Mouse (Mus musculus) midbrain, embryonic 12.5 days (tissue): ENCODE data around the gene Tmem210. TPM values are rescaled to one million over a fixed set of nuclear protein-coding genes. Genes with fewer than 3 reads are reported as not detected.
A peak's percentile ranks its signal among the peaks of the same experiment; 100 is the strongest.

ENCODE experiments used
- ATAC-seq: fragments of 200-750 bp; cut with Nextera tagmentation; 2 replicates; pipeline ENCODE4 v1.8.0; 2017; ENCODE audit warnings: low read depth, moderate TSS enrichment, moderate library complexity; ENCODE audit not compliant: low FRiP score
- H3K27ac ChIP-seq: fragments of 300-500 bp; sonication (generic); replicated peaks from 2 replicates; pipeline ENCODE4 v1.5.1; 2016; ENCODE audit warnings: mild to moderate bottlenecking
- H3K27me3 ChIP-seq: fragments of 300-500 bp; sonication (generic); 2 replicates; pipeline ENCODE4 v1.6.1; 2016; ENCODE audit warnings: mild to moderate bottlenecking
- H3K36me3 ChIP-seq: fragments of 300-500 bp; sonication (generic); 2 replicates; pipeline ENCODE4 v1.6.1; 2016
- H3K4me1 ChIP-seq: fragments of 300-500 bp; sonication (generic); 2 replicates; pipeline ENCODE4 v1.6.1; 2016
- H3K4me2 ChIP-seq: fragments of 300-500 bp; sonication (generic); replicated peaks from 2 replicates; pipeline ENCODE4 v1.6.1; 2016; ENCODE audit warnings: mild to moderate bottlenecking, moderate library complexity
- H3K4me3 ChIP-seq: fragments of 300-500 bp; sonication (generic); 2 replicates; pipeline ENCODE4 v1.5.1; 2016; ENCODE audit warnings: mild to moderate bottlenecking
- H3K9ac ChIP-seq: fragments of 300-500 bp; sonication (generic); replicated peaks from 2 replicates; pipeline ENCODE4 v1.6.1; 2016; ENCODE audit warnings: mild to moderate bottlenecking, moderate library complexity
- H3K9me3 ChIP-seq: fragments of 300-500 bp; sonication (generic); 2 replicates; pipeline ENCODE4 v1.6.1; 2016; ENCODE audit warnings: mild to moderate bottlenecking
- whole genome bisulfite sequencing: fragments of 180-500 bp; shearing (Covaris S2); methylation state at CpG from one replicate; pipeline ENCODE4 v1.1.7; 2016; 5-methylcytosine and 5-hydroxymethylcytosine counted together
- polyA plus RNA-seq: library from polyadenylated mRNA; unstranded; fragments of >200 nt; fragmentation: Nextera tagmentation; extraction: Ambion mirVana; gene quantifications from 2 replicates; pipeline ENCODE4 v1.2.1, GENCODE M21; 2016

The Tmem210 gene
- not detected in 2 replicates for polyA plus RNA-seq

DNA sequence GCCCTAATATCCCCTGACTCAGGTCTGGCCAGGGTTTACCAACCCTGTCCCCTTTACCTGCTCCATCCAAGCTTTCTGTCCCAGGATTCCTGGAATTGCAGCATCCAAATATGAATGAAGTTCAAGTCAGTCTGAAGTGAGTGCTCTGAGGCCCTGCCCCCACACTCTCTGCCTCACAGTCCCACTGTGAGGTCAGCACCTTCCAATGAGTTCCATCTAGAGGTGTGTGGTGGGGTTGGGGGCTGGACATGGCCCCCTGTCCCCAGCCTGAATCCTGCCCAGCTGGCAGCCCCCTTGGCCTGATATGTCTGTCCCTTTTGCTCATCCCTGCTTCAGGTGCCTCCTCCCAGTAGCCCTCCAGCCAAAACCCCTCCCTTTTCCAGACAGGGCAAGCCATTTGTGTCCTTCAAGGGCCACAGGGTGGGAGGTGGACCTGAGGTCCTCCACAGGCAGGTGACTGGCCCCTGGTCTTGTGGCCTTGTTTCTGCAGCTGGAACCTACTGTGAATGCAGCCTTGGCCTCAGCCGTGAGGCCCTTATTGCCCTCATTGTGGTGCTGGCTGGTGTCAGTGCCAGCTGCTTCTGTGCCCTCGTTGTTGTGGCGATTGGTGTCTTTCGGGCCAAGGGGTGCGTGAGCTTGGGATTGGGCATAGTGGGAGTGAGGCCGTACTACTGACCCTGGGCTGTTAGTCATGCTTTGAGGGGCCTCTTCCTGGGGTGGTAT is at the start of gene Tmem210:
Gene Tmem210 (plus strand): TSS at position 219 of the 723 bp plus-strand sequence.
- WGBS = 84% methylated on average over 6 of the region's 6 CpGs
- Histone ChIP-seq H3K4me1 (peaks cover 17% of the 10 kb centered on the region), H3K9ac (no peak within 1 kb of the TSS), H3K36me3 (peaks cover 34% of the 10 kb centered on the region), H3K4me3 (no peak within 1 kb of the TSS), H3K4me2 (no peak within 1 kb of the TSS), H3K27ac (no peak within 1 kb of the TSS), H3K27me3 (peaks cover 54% of the 10 kb centered on the region), H3K9me3 (no peaks in the 10 kb centered on the region)
- no peak for ATAC-seq

DNA sequence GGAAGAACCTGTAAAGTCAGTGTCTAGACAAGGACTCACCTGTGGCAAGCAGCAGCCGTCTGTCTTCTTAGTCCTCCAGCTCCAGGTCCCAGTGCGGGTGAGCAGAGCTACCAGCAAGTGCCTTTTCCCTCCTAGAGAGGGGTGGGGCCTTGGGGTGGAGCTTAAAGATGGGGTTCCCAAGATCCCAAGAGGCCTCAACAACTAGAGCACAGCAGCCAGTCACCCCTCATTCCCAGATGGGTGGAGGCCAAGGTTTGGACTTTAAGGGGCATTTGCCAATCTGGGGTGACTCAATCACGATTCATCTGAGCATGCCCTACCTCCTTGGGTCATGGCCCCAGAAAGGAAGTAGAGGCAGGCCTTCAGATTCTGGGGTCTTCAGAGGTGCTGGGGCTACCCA is 48.2 kb upstream of the Tmem210 start:
- Histone ChIP-seq H3K9ac (no peak overlapping the region), H3K27ac (no peak overlapping the region), H3K9me3 (no peaks in the 10 kb centered on the region), H3K4me2 (no peak overlapping the region), H3K27me3 (peaks cover 37% of the 10 kb centered on the region), H3K4me1 (peaks cover 30% of the 10 kb centered on the region), H3K36me3 (0 out of 2 replicates have a peak, but pooled peaks cover 3% of the 10 kb centered on the region), H3K4me3 (no peak overlapping the region)
- no peak for ATAC-seq
- 93% methylated on average over 3 of the region's 3 CpGs for WGBS

DNA sequence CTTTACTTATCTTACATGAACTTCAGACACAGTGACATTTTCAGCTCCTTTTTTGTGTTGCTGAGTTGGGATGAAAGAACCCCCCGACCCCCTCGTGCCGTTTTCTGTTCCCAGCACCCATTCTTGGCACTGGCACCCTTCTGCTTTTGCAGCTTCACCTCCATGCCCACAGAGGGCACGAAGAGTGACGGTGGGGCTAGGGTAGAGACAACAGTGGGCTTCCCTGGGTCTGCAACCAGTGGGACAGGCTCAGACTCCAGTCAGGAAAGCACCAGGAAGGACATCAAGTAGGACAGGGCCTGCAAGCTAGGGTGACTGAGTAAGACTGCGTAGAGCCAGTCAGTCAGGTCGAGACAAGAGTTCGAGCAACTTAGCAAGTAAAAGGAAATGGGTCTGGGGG is 47.6 kb upstream of the Tmem210 start:
- peak overlapping the region; percentile 94 for H3K4me2 ChIP-seq
- H3K4me3 ChIP-seq = peak overlapping the region; percentile 68
- H3K4me1 ChIP-seq = peaks cover 30% of the 10 kb centered on the region
- H3K9ac ChIP-seq = no peak overlapping the region
- 0 out of 2 replicates have a peak, but pooled peaks cover 8% of the 10 kb centered on the region for H3K36me3 ChIP-seq
- H3K27ac ChIP-seq = peak overlapping the region; percentile 42; the same call in 1 of the 2 replicates
- 46% methylated on average over 8 of the region's 8 CpGs for WGBS
- no peaks in the 10 kb centered on the region for H3K9me3 ChIP-seq
- peaks cover 37% of the 10 kb centered on the region for H3K27me3 ChIP-seq
- ATAC-seq = peak; percentile 16; the same call in 1 of the 2 replicates

DNA sequence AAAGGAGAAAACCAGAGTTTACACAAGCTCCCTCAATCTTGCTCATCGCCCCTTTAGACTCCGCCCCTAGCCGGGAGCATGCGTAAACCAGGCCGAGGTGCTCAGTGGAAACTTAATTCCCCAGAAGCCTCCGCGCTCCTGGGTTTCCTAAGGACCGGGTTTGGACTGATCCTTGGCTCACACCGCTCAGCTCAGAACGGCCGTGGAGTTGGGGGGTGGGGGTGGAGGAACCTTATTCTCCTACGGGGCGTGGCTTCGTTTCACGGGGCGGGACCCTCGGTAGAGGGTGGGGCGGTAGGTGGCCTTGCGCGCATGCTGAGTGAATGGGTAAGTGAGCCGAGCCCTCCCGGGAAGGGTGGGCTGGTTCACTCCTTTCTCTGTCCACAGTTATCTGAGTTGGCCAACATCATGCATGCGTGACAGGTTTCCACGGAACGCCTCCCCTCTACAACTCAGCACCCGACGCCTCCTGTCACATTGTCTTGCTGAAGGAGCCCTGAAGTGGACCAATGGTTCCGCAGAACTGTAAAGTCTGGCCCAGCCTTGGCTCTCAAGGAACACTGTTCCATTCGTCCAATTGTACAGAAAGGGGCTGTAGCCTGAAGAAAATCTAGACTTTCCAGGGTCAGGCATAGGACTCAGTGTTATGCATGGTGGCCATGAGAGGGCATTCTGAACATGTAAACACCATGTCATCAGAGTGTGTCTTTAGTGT is 47.1 kb upstream of the Tmem210 start:
- ATAC-seq = peak; percentile 75
- Histone ChIP-seq H3K36me3 (peaks cover 13% of the 10 kb centered on the region; the same call in 1 of the 2 replicates), H3K9me3 (no peaks in the 10 kb centered on the region), H3K27me3 (peaks cover 37% of the 10 kb centered on the region), H3K4me3 (peak overlapping the region; percentile 68), H3K4me2 (peak overlapping the region; percentile 94), H3K4me1 (peaks cover 30% of the 10 kb centered on the region), H3K27ac (peak overlapping the region; percentile 42; the same call in 1 of the 2 replicates), H3K9ac (peak overlapping the region; percentile 37; the same call in 1 of the 2 replicates)
- WGBS = 1% methylated on average over 29 of the region's 29 CpGs

DNA sequence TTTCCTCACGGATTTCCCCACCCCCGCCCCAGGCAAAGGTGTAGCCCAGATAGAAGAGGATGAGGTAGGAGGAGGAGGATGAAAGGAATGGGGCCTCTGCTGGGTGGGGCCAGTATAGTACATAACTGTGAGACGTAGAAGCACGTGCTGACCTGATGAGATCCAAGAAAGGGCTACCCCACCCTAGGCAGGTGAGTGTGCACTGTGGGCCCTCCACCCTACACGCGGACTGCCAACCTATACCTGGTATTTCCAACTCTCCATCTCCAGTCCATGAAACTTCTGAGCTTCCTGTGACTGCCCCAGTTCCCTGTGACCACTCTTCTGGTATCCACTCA is 46.5 kb upstream of the Tmem210 start:
- no peak overlapping the region for H3K9ac ChIP-seq
- H3K36me3 ChIP-seq = peaks cover 18% of the 10 kb centered on the region; the same call in 1 of the 2 replicates
- ATAC-seq = peak; percentile 38
- peaks cover 37% of the 10 kb centered on the region for H3K27me3 ChIP-seq
- WGBS = 22% methylated on average over 6 of the region's 6 CpGs
- peaks cover 30% of the 10 kb centered on the region for H3K4me1 ChIP-seq
- H3K4me3 ChIP-seq = peak overlapping the region; percentile 68
- H3K9me3 ChIP-seq = no peaks in the 10 kb centered on the region
- H3K4me2 ChIP-seq = peak overlapping the region; percentile 94
- 0 out of 2 replicates have a peak overlapping the region, but pooled peaks have one; percentile 42 for H3K27ac ChIP-seq

DNA sequence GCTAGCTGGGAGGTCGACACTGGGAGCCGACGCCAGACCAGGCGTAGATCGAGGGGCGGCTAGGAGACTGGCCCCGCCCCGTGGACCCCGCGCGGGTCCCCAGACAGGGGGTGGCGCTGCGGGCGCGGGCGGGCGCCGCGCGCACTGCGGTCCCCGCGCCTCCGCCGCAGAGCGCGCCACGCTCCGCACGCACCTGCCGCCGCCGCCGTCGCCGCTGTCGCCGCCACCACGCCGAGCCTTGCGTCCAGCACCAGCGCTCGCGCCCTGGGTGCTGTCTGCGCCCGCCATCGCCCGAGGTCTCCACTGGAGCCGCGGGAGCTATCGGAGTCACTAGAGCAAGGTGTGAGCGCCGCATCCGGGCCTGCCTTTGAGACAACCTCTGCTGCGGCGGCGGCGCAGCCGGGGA is 45.8 kb upstream of the Tmem210 start, which contains the start of the genes Rnf208 and Cysrt1:
Gene Rnf208 (plus strand): TSS at position 155 of the 406 bp plus-strand sequence.
Gene Cysrt1 (minus strand): TSS at position 352 of the 406 bp plus-strand sequence.
- H3K9ac ChIP-seq = peak within 1 kb of the TSS; percentile 83
- peak within 1 kb of the TSS; percentile 94 for H3K4me2 ChIP-seq
- peaks cover 30% of the 10 kb centered on the region for H3K4me1 ChIP-seq
- H3K27me3 ChIP-seq = peaks cover 37% of the 10 kb centered on the region
- WGBS = 0% methylated on average over 23 of the region's 59 CpGs
- H3K9me3 ChIP-seq = no peaks in the 10 kb centered on the region
- H3K4me3 ChIP-seq = peak within 1 kb of the TSS; percentile 68
- ATAC-seq = peak; percentile 51; the same call in 1 of the 2 replicates
- peak within 1 kb of the TSS; percentile 42; the same call in 1 of the 2 replicates for H3K27ac ChIP-seq
- H3K36me3 ChIP-seq = peaks cover 21% of the 10 kb centered on the region; the same call in 1 of the 2 replicates

DNA sequence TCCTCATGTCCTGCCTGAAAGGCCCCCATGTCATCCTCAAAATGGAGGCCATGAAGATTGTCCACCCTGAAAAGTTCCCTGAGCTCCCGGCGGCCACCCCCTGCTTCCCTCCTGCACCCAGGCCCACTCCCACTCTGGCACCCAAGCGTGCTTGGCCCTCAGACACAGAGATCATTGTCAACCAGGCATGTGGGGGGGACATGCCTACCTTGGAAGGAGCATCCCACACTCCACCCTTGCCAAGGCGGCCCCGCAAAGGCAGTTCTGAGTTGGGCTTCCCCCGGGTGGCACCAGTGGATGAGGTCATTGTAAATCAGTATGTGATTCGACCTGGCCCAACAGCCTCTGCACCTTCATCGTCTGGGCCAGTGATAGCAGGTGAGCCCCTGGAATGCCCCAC is 44.6 kb upstream of the Tmem210 start:
- 84% methylated on average over 8 of the region's 8 CpGs for WGBS
- peak overlapping the region; percentile 68 for H3K4me3 ChIP-seq
- H3K27ac ChIP-seq = no peak overlapping the region

DNA sequence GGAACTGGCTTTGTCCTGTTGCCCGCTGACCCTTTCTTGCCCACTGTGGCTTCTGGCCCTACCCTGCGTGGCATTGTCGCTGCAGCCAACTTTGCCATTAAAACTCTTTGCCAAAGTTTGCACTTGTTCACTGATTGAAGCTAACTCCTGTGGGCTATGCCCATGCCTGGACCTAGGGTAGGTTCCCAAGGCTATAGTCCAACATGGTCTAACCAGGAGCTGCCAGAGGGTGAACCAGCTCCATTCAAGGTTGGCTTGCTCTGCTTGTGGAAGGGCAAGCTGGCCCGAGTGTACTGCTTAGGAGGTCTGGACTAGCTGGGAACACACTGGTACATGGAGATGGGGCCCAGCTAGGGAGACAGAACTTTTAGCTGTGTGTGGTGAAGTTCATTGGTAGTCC is 43.8 kb upstream of the Tmem210 start:
- Histone ChIP-seq H3K36me3 (peaks cover 36% of the 10 kb centered on the region), H3K4me3 (no peak overlapping the region), H3K27me3 (peaks cover 32% of the 10 kb centered on the region), H3K4me2 (no peak overlapping the region), H3K27ac (no peak overlapping the region), H3K4me1 (peaks cover 30% of the 10 kb centered on the region), H3K9me3 (no peaks in the 10 kb centered on the region), H3K9ac (no peak overlapping the region)
- ATAC-seq = no peak
- 91% methylated on average over 4 of the region's 4 CpGs for WGBS

More for the DNA sequence above, 44.6 kb upstream of the Tmem210 start:
- Histone ChIP-seq H3K27me3 (peaks cover 37% of the 10 kb centered on the region), H3K4me2 (peak overlapping the region; percentile 94), H3K36me3 (peaks cover 28% of the 10 kb centered on the region), H3K4me1 (peaks cover 30% of the 10 kb centered on the region), H3K9ac (0 out of 2 replicates have a peak overlapping the region, but pooled peaks have one; percentile 83), H3K9me3 (no peaks in the 10 kb centered on the region)
- ATAC-seq = no peak

DNA sequence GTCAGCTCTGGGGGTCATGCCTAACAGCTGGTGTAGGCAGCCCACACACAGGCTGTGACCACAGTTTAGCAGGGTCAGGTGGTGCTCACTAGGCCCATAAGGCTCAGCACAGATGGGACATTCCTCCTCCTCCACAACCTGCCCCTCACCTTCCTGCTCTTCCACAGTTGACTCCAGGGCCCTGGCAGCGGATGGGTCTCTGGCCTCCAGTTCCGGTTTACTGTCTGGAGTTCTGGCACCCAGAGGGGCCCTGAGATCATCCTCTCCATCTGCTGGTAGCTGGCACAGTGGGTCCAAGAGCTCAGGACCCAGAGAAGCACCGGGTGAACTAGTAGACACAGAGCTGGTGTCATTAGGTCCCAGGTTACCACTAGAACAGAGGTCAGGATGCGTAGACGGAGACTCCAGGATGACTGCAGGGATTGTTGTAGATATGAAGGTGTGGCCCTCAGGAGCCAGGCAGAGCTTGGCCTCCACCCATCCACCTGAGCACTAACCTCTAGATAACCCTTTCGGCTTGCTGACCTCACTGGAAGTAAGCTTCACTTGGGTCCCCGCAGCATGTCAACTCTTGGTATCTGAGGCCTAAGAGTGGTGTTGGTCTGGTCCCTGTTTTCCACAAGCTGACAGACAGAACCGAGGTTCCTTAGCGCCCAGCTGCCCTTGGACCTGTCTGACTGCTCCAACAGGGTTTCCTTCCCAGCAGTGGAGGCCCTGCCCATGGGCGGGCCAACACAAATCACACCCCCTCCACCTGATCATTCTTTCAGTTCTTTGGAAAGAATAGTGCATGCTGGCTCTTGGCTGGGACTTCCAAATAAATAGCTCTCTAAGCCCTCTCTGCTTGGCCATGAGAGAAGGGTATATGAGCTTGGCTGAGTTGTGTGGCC is 41.5 kb upstream of the Tmem210 start, which contains the start of gene AL732309.1:
Gene AL732309.1 (minus strand): TSS at position 681 of the 890 bp plus-strand sequence.
- Histone ChIP-seq H3K4me2 (no peak within 1 kb of the TSS), H3K4me1 (peaks cover 17% of the 10 kb centered on the region), H3K9me3 (no peaks in the 10 kb centered on the region), H3K27me3 (peaks cover 23% of the 10 kb centered on the region), H3K9ac (no peak within 1 kb of the TSS), H3K4me3 (no peak within 1 kb of the TSS), H3K27ac (no peak within 1 kb of the TSS), H3K36me3 (peaks cover 55% of the 10 kb centered on the region)
- ATAC-seq = no peak
- WGBS = 91% methylated on average over 10 of the region's 10 CpGs

DNA sequence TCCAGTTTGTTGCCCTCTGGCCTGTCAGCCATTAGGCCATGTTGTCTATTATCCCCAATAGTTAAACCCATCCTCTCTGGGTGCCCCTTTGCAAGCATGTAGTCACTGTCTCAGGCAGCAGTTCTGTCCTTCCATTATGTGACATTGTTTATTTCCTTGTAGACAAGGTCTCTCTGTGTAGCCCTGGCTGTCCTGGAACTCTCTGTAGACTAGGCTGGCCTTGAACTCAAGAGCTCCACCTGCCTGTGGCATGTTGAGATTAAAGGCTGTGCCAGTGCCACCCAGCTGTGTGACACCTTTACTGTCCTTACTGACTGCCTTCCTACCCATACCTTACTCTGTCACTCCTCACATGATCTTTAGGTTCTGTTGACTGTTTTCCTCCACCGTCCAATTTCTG is 35.6 kb upstream of the Tmem210 start:
- no peak for ATAC-seq
- H3K4me1 ChIP-seq = peaks cover 17% of the 10 kb centered on the region
- no peak overlapping the region for H3K4me2 ChIP-seq
- H3K9me3 ChIP-seq = no peaks in the 10 kb centered on the region
- H3K27ac ChIP-seq = no peak overlapping the region
- no peak overlapping the region for H3K9ac ChIP-seq
- H3K27me3 ChIP-seq = no peaks in the 10 kb centered on the region
- WGBS = 92% methylated on average over 1 of the region's 1 CpGs
- H3K36me3 ChIP-seq = peaks cover 46% of the 10 kb centered on the region
- H3K4me3 ChIP-seq = no peak overlapping the region

DNA sequence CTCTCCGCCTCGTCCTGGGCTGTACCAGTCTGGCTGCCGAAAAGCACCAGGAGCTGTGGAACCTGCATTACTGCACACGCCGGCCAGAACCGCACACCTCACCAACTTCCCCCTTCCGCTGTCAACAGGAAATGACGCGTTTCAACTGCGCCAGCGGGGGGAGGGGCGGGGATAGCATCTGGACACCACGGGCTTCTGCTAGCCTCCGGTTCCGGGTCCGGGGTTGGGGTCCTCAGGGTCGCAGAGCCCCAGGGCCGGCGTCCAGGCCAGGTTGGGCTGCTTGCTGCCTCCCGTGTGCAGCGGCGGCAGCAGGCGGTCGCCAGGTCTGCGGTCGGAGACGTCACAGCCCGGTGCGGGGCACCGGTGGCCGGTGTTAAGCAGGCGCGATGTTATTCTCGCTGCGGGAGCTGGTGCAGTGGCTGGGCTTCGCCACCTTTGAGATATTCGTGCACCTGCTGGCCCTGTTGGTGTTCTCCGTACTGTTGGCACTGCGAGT is 32.6 kb upstream of the Tmem210 start, which contains the start of gene Tmem203:
Gene Tmem203 (plus strand): TSS at position 156 of the 496 bp plus-strand sequence.
- H3K36me3 ChIP-seq = peaks cover 20% of the 10 kb centered on the region
- H3K9ac ChIP-seq = peak within 1 kb of the TSS; percentile 87
- no peaks in the 10 kb centered on the region for H3K27me3 ChIP-seq
- peak; percentile 91 for ATAC-seq
- peak within 1 kb of the TSS; percentile 75 for H3K27ac ChIP-seq
- H3K4me1 ChIP-seq = peaks cover 17% of the 10 kb centered on the region
- H3K4me2 ChIP-seq = peak within 1 kb of the TSS; percentile 98
- H3K4me3 ChIP-seq = peak within 1 kb of the TSS; percentile 99
- H3K9me3 ChIP-seq = no peaks in the 10 kb centered on the region
- WGBS = under 1% methylated on average over 39 of the region's 39 CpGs
